Mouse (Mus musculus) midbrain, postnatal 0 days (tissue): ENCODE measurements at regions not wholly inside any gene's neighbourhood (a gene's known extent, or its start where the extent isn't known, plus 50 kb on each side); places are given as distances from the start of the nearest gene placed in this dataset.

Experiments used
- ATAC-seq: fragments of 200-750 bp; cut with Nextera tagmentation; 2 replicates; pipeline ENCODE4 v1.8.0; 2017; ENCODE audit warnings: moderate number of reproducible peaks, mild to moderate bottlenecking, moderate TSS enrichment, moderate library complexity; ENCODE audit not compliant: low FRiP score
- DNase-seq: peaks from one replicate; pipeline ENCODE4 v3.0.0-alpha.2; 2015; ENCODE audit warnings: low spot score
- H3K27ac ChIP-seq: fragments of 300-500 bp; sonication (generic); 2 replicates; pipeline ENCODE4 v1.5.1; 2014; ENCODE audit warnings: low read depth, mild to moderate bottlenecking, low read length, mixed read lengths
- H3K27me3 ChIP-seq: fragments of 300-500 bp; sonication (generic); 2 replicates; pipeline ENCODE4 v1.6.1; 2014; ENCODE audit warnings: low read length, control low read depth, mixed read lengths; ENCODE audit not compliant: insufficient read depth
- H3K36me3 ChIP-seq: fragments of 300-500 bp; sonication (generic); 2 replicates; pipeline ENCODE4 v1.6.1; 2014; ENCODE audit warnings: low read length, control low read depth, mixed read lengths; ENCODE audit not compliant: insufficient read depth
- H3K4me1 ChIP-seq: fragments of 300-500 bp; sonication (generic); 2 replicates; pipeline ENCODE4 v1.6.1; 2014; ENCODE audit warnings: mild to moderate bottlenecking, control low read depth, antibody characterized with exemption, low read length, mixed read lengths; ENCODE audit not compliant: insufficient read depth
- H3K4me2 ChIP-seq: fragments of 300-500 bp; sonication (generic); 2 replicates; pipeline ENCODE4 v1.6.1; 2014; ENCODE audit warnings: low read depth, mild to moderate bottlenecking, low read length, mixed read lengths; ENCODE audit not compliant: poor library complexity, severe bottlenecking
- H3K4me3 ChIP-seq: fragments of 300-500 bp; sonication (generic); 2 replicates; pipeline ENCODE4 v1.5.1; 2014; ENCODE audit warnings: low read depth, mild to moderate bottlenecking, low read length, moderate library complexity
- H3K9ac ChIP-seq: fragments of 300-500 bp; sonication (generic); replicated peaks from 2 replicates; pipeline ENCODE4 v1.6.1; 2014; ENCODE audit warnings: mild to moderate bottlenecking, low read length, moderate library complexity, mixed read lengths; ENCODE audit not compliant: poor library complexity, severe bottlenecking
- H3K9me3 ChIP-seq: fragments of 300-500 bp; sonication (generic); 2 replicates; pipeline ENCODE4 v1.6.1; 2016; ENCODE audit warnings: low read length, control low read depth
- CTCF ChIP-seq: IDR thresholded peaks from 2 replicates; pipeline ENCODE4 v1.5.1; 2016; ENCODE audit warnings: antibody characterized with exemption, mild to moderate bottlenecking
- whole genome bisulfite sequencing: fragments of 180-500 bp; shearing (Covaris S2); extraction: QIAGEN DNeasy Blood & Tissue Kit; methylation state at CpG from one replicate; pipeline ENCODE4 v1.1.7; 2014; 5-methylcytosine and 5-hydroxymethylcytosine counted together

- H3K27me3 ChIP-seq = no peaks in the 10 kb centered on the region
- ATAC-seq = peak; percentile 60
- DNase-seq = peak; percentile 84
- 34% methylated on average over 4 of the region's 4 CpGs for WGBS
- H3K9me3 ChIP-seq = no peaks in the 10 kb centered on the region
- H3K36me3 ChIP-seq = no peaks in the 10 kb centered on the region
- no peak overlapping the region for H3K9ac ChIP-seq
- peak; percentile 83 for TF ChIP-seq CTCF
- H3K4me1 ChIP-seq = no peaks in the 10 kb centered on the region
- H3K4me2 ChIP-seq = no peak overlapping the region
- H3K4me3 ChIP-seq = no peak overlapping the region
- no peak overlapping the region for H3K27ac ChIP-seq
Observed at GRCm38 (mm10) chr1:73618551-73619170, 505.6 kb downstream of the Tns1 start.

GRCm38 (mm10) chr1:73593653-73594385 is 530.4 kb downstream of the Tns1 start:
- DNase-seq (no peak), ATAC-seq (no peak)
- Histone ChIP-seq H3K4me2 (no peak overlapping the region), H3K36me3 (no peaks in the 10 kb centered on the region), H3K27me3 (no peaks in the 10 kb centered on the region), H3K9me3 (no peaks in the 10 kb centered on the region), H3K27ac (no peak overlapping the region), H3K4me1 (no peaks in the 10 kb centered on the region), H3K4me3 (no peak overlapping the region), H3K9ac (no peak overlapping the region)
- TF ChIP-seq CTCF = no peak
- WGBS = 82% methylated on average over 9 of the region's 9 CpGs

GRCm38 (mm10) chr1:73591342-73592099 is 532.7 kb downstream of the Tns1 start:
- TF ChIP-seq CTCF = no peak
- no peaks in the 10 kb centered on the region for H3K4me1 ChIP-seq
- no peak overlapping the region for H3K27ac ChIP-seq
- 65% methylated on average over 9 of the region's 9 CpGs for WGBS
- no peaks in the 10 kb centered on the region for H3K27me3 ChIP-seq
- no peaks in the 10 kb centered on the region for H3K9me3 ChIP-seq
- no peak overlapping the region for H3K9ac ChIP-seq
- DNase-seq (no peak), ATAC-seq (no peak)
- H3K4me3 ChIP-seq = no peak overlapping the region
- H3K4me2 ChIP-seq = no peak overlapping the region
- H3K36me3 ChIP-seq = no peaks in the 10 kb centered on the region

GRCm38 (mm10) chr1:73579680-73580079 is 544.6 kb downstream of the Tns1 start:
- no peak for ATAC-seq
- 84% methylated on average over 3 of the region's 3 CpGs for WGBS
- DNase-seq = no peak
- Histone ChIP-seq H3K4me1 (no peaks in the 10 kb centered on the region), H3K9ac (no peak overlapping the region), H3K4me3 (no peak overlapping the region), H3K27me3 (no peaks in the 10 kb centered on the region), H3K9me3 (no peaks in the 10 kb centered on the region), H3K36me3 (no peaks in the 10 kb centered on the region), H3K4me2 (no peak overlapping the region), H3K27ac (no peak overlapping the region)
- TF ChIP-seq CTCF = no peak

GRCm38 (mm10) chr1:73577019-73577418 is 547.2 kb downstream of the Tns1 start:
- Histone ChIP-seq H3K9me3 (no peaks in the 10 kb centered on the region), H3K4me3 (no peak overlapping the region), H3K27me3 (no peaks in the 10 kb centered on the region), H3K36me3 (no peaks in the 10 kb centered on the region), H3K27ac (no peak overlapping the region), H3K4me1 (no peaks in the 10 kb centered on the region), H3K4me2 (no peak overlapping the region), H3K9ac (no peak overlapping the region)
- 93% methylated on average over 1 of the region's 1 CpGs for WGBS
- DNase-seq (no peak), ATAC-seq (no peak)
- TF ChIP-seq CTCF = no peak

GRCm38 (mm10) chr1:73575694-73576093 is 548.6 kb downstream of the Tns1 start:
- DNase-seq (peak; percentile 43), ATAC-seq (no peak)

More at GRCm38 (mm10) chr1:73575694-73576093, 548.6 kb downstream of the Tns1 start:
- Histone ChIP-seq H3K27ac (no peak overlapping the region), H3K4me3 (no peak overlapping the region), H3K27me3 (no peaks in the 10 kb centered on the region), H3K4me1 (no peaks in the 10 kb centered on the region), H3K36me3 (no peaks in the 10 kb centered on the region), H3K9ac (no peak overlapping the region), H3K9me3 (no peaks in the 10 kb centered on the region), H3K4me2 (no peak overlapping the region)
- TF ChIP-seq CTCF = no peak
- WGBS = 66% methylated on average over 1 of the region's 1 CpGs
